Mouse (Mus musculus): ENCODE results near the gene Tap2.

GRCm38 (mm10) chr17:34248764-34249163, 45.4 kb downstream of the Tap2 start:
- no peak for TF ChIP-seq GATA1 (IDR thresholded peaks at IDR 0.05; ENCODE audit: low read length)
- TF ChIP-seq TAL1 (IDR thresholded peaks at IDR 0.05; ENCODE audit: low read length) = no peak

Data from erythroblast, embryonic 14.5 days (primary cell).